Mouse (Mus musculus) midbrain, postnatal 0 days (tissue): ENCODE data around the gene Tmem176a. TPM values are rescaled to one million over a fixed set of nuclear protein-coding genes. Genes with fewer than 3 reads are reported as not detected.

Experiments used
- ATAC-seq: fragments of 200-750 bp; cut with Nextera tagmentation; 2 replicates; pipeline ENCODE4 v1.8.0; 2017; ENCODE audit warnings: moderate number of reproducible peaks, mild to moderate bottlenecking, moderate TSS enrichment, moderate library complexity; ENCODE audit not compliant: low FRiP score
- DNase-seq: peaks from one replicate; pipeline ENCODE4 v3.0.0-alpha.2; 2015; ENCODE audit warnings: low spot score
- H3K27ac ChIP-seq: fragments of 300-500 bp; sonication (generic); 2 replicates; pipeline ENCODE4 v1.5.1; 2014; ENCODE audit warnings: low read depth, mild to moderate bottlenecking, low read length, mixed read lengths
- H3K27me3 ChIP-seq: fragments of 300-500 bp; sonication (generic); 2 replicates; pipeline ENCODE4 v1.6.1; 2014; ENCODE audit warnings: low read length, control low read depth, mixed read lengths; ENCODE audit not compliant: insufficient read depth
- H3K36me3 ChIP-seq: fragments of 300-500 bp; sonication (generic); 2 replicates; pipeline ENCODE4 v1.6.1; 2014; ENCODE audit warnings: low read length, control low read depth, mixed read lengths; ENCODE audit not compliant: insufficient read depth
- H3K4me1 ChIP-seq: fragments of 300-500 bp; sonication (generic); 2 replicates; pipeline ENCODE4 v1.6.1; 2014; ENCODE audit warnings: mild to moderate bottlenecking, control low read depth, antibody characterized with exemption, low read length, mixed read lengths; ENCODE audit not compliant: insufficient read depth
- H3K4me2 ChIP-seq: fragments of 300-500 bp; sonication (generic); 2 replicates; pipeline ENCODE4 v1.6.1; 2014; ENCODE audit warnings: low read depth, mild to moderate bottlenecking, low read length, mixed read lengths; ENCODE audit not compliant: poor library complexity, severe bottlenecking
- H3K4me3 ChIP-seq: fragments of 300-500 bp; sonication (generic); 2 replicates; pipeline ENCODE4 v1.5.1; 2014; ENCODE audit warnings: low read depth, mild to moderate bottlenecking, low read length, moderate library complexity
- H3K9ac ChIP-seq: fragments of 300-500 bp; sonication (generic); replicated peaks from 2 replicates; pipeline ENCODE4 v1.6.1; 2014; ENCODE audit warnings: mild to moderate bottlenecking, low read length, moderate library complexity, mixed read lengths; ENCODE audit not compliant: poor library complexity, severe bottlenecking
- H3K9me3 ChIP-seq: fragments of 300-500 bp; sonication (generic); 2 replicates; pipeline ENCODE4 v1.6.1; 2016; ENCODE audit warnings: low read length, control low read depth
- CTCF ChIP-seq: IDR thresholded peaks from 2 replicates; pipeline ENCODE4 v1.5.1; 2016; ENCODE audit warnings: antibody characterized with exemption, mild to moderate bottlenecking
- WGBS: fragments of 180-500 bp; shearing (Covaris S2); extraction: QIAGEN DNeasy Blood & Tissue Kit; methylation state at CpG from one replicate; pipeline ENCODE4 v1.1.7; 2014; 5-methylcytosine and 5-hydroxymethylcytosine counted together
- polyA plus RNA-seq: library from polyadenylated mRNA; unstranded; fragments of >200 nt; fragmentation: Nextera tagmentation; extraction: Ambion mirVana; gene quantifications from 2 replicates; pipeline ENCODE4 v1.2.1, GENCODE M21; 2015
- total RNA-seq: library from RNA; depleted of rRNA; stranded (reverse); fragments of >200 nt; gene quantifications from 2 replicates; pipeline ENCODE4 v1.2.3, GENCODE M21; 2014; rRNA removed

The Tmem176a gene
- total and polyA plus RNA-seq, 2 experiments from 2014 or later: 15.1 to 27.0 TPM

DNA sequence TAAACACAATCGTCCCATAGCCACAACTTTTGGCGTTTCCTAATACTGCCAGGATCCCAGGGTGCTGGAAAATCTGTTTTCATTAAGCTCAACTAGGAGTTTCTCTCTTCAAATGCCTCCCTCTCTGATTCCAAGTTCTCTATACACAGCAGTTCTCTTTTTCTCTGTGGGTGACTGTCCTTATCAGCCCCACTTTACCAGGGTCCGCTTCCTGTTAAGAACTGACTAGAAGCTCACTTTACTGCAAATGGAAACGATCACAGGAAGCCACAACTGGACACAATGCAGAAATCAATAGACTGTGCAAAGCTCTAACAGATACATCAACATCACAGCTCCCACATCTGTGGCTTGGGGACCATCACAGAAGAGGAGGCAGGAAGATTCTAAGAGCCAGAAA, 53.5 kb downstream of the Tmem176a start:
- DNase-seq: no peak
- no peaks in the 10 kb centered on the region for H3K36me3 ChIP-seq
- TF ChIP-seq CTCF: no peak
- no peaks in the 10 kb centered on the region for H3K27me3 ChIP-seq
- H3K4me1 ChIP-seq: no peaks in the 10 kb centered on the region
- H3K9ac ChIP-seq: no peak overlapping the region
- no peak overlapping the region for H3K4me3 ChIP-seq
- H3K4me2 ChIP-seq: no peak overlapping the region
- no peak for ATAC-seq
- H3K27ac ChIP-seq: no peak overlapping the region
- H3K9me3 ChIP-seq: no peaks in the 10 kb centered on the region
- WGBS: 61% methylated on average over 4 of the region's 4 CpGs

DNA sequence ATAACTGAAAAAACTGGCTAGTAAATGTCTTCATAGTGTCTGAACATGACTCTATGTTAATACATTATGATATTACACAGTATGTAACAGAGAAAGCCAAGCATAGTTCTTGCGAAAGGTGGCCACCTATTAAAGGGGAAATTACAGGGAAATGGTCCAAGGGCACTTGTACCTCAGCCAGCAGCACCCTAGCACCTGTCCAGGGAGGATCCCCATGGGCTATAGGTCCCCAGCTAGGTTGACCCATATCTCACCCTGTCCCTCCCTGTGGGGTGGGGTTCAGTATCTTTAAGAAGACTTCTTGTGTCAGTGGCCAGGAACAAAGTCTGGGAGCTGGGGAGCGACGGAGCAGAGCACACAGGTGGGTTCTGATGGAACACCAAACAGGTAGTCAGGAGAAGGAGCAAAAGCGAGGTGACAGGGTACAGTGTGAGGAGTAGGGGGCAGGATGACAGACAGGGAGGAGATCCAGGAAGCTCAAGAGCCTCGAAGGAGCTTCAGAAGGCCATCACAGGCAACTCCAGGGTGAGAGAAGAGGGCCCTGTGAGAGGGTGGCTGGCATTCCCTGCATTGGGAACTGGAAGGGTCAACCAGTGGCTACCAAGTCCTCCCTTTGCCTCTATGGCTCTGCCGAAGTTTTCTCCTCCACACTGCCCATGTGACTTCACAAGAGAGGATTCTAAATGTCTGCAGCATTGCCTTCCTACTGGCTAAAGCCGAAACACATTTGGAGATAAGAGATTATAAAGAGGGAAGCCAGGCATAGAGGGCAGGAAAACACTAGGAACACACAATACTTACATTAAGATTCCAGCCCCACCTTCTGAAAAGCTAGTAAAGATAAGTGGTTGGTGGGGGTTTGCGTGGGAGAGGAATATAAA, 54.5 kb downstream of the Tmem176a start:
- ATAC-seq (no peak), DNase-seq (no peak)
- Histone ChIP-seq H3K27ac (no peak overlapping the region), H3K4me2 (no peak overlapping the region), H3K36me3 (no peaks in the 10 kb centered on the region), H3K4me1 (no peaks in the 10 kb centered on the region), H3K9ac (no peak overlapping the region), H3K4me3 (no peak overlapping the region), H3K27me3 (no peaks in the 10 kb centered on the region), H3K9me3 (no peaks in the 10 kb centered on the region)
- WGBS: 94% methylated on average over 8 of the region's 8 CpGs
- TF ChIP-seq CTCF: no peak

DNA sequence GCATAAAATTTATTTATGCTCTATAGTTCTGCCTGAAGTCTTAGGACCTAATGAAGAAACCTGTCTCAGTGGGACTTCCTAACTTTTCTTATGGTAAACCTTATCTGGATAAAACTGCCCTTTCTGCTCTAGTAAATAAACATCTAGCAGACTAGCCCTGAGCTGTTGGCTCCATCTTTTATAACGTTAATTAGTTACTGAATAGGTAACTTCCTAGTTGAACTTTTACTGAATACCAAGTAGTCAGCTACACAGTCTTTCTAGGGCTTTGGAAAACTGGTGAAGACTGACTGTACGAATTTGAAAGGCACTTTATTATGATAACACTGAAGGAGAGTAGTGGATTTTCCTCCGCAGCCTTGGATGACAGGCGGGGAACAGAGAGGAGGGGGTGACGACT, 55.2 kb downstream of the Tmem176a start:
- no peak overlapping the region for H3K4me2 ChIP-seq
- TF ChIP-seq CTCF: no peak
- H3K27ac ChIP-seq: no peak overlapping the region
- no peaks in the 10 kb centered on the region for H3K9me3 ChIP-seq
- no peaks in the 10 kb centered on the region for H3K4me1 ChIP-seq
- 81% methylated on average over 5 of the region's 5 CpGs for WGBS
- DNase-seq (no peak), ATAC-seq (no peak)
- H3K4me3 ChIP-seq: no peak overlapping the region
- no peaks in the 10 kb centered on the region for H3K36me3 ChIP-seq
- H3K9ac ChIP-seq: no peak overlapping the region
- no peaks in the 10 kb centered on the region for H3K27me3 ChIP-seq

Other genes starting within 250 kb of the Tmem176a start
- gene Repin1, start 247.0 kb upstream of the Tmem176a start, total RNA-seq: 76.5 and 91.5 TPM in 2 replicates
- gene Repin1, start 247.0 kb upstream of the Tmem176a start, polyA plus RNA-seq: 41.2 and 42.8 TPM in 2 replicates
- not detected in 2 replicates for gene Gm44965, start 247.0 kb upstream of the Tmem176a start, total RNA-seq
- 0.75 and 1.7 TPM in 2 replicates for gene Gm44965, start 247.0 kb upstream of the Tmem176a start, polyA plus RNA-seq
- gene Zfp775, start 238.9 kb upstream of the Tmem176a start, total RNA-seq: 8.6 and 9.5 TPM in 2 replicates
- 8.6 and 9.5 TPM in 2 replicates for gene Zfp775, start 238.9 kb upstream of the Tmem176a start, polyA plus RNA-seq
- 51.7 and 57.1 TPM in 2 replicates for gene AI854703, start 214.2 kb upstream of the Tmem176a start, total RNA-seq
- 28.5 and 30.2 TPM in 2 replicates for gene AI854703, start 214.2 kb upstream of the Tmem176a start, polyA plus RNA-seq
- gene Gimap8, start 193.7 kb upstream of the Tmem176a start, total RNA-seq: 0.60 and 0.76 TPM in 2 replicates
- 0.45 and 0.53 TPM in 2 replicates for gene Gimap8, start 193.7 kb upstream of the Tmem176a start, polyA plus RNA-seq
- gene Gimap9, start 164.8 kb upstream of the Tmem176a start, total RNA-seq: 0.55 and 0.71 TPM in 2 replicates
- gene Gimap9, start 164.8 kb upstream of the Tmem176a start, polyA plus RNA-seq: 1.1 TPM in 2 replicates
- gene Gimap4, start 156.4 kb upstream of the Tmem176a start, total RNA-seq: 0.66 and 0.77 TPM in 2 replicates
- 0.25 and 0.48 TPM in 2 replicates for gene Gimap4, start 156.4 kb upstream of the Tmem176a start, polyA plus RNA-seq
- 3.0 and 6.1 TPM in 2 replicates for gene Gimap6, start 132.7 kb upstream of the Tmem176a start, total RNA-seq
- gene Gimap6, start 132.7 kb upstream of the Tmem176a start, polyA plus RNA-seq: 5.4 and 5.7 TPM in 2 replicates
- gene Gm28053, start 122.3 kb upstream of the Tmem176a start, total RNA-seq: not detected in 2 replicates
- not detected in 2 replicates for gene Gm28053, start 122.3 kb upstream of the Tmem176a start, polyA plus RNA-seq
- not detected in 2 replicates for gene Gimap7, start 122.3 kb upstream of the Tmem176a start, total RNA-seq
- not detected in 2 replicates for gene Gimap7, start 122.3 kb upstream of the Tmem176a start, polyA plus RNA-seq
- gene Gimap1, start 101.9 kb upstream of the Tmem176a start, total RNA-seq: 1.6 and 2.1 TPM in 2 replicates
- gene Gimap1, start 101.9 kb upstream of the Tmem176a start, polyA plus RNA-seq: 2.9 and 4.0 TPM in 2 replicates
- gene Gimap5, start 94.7 kb upstream of the Tmem176a start, total RNA-seq: 0.33 and 0.38 TPM in 2 replicates
- gene Gimap5, start 94.7 kb upstream of the Tmem176a start, polyA plus RNA-seq: 1.3 and 1.4 TPM in 2 replicates
- gene Gimap3, start 70.1 kb upstream of the Tmem176a start, total RNA-seq: not detected in 2 replicates
- not detected in 2 replicates for gene Gimap3, start 70.1 kb upstream of the Tmem176a start, polyA plus RNA-seq
- 65.5 and 70.7 TPM in 2 replicates for gene Tmem176b, start 577 bp downstream of the Tmem176a start, total RNA-seq
- gene Tmem176b, start 577 bp downstream of the Tmem176a start, polyA plus RNA-seq: 107 and 112 TPM in 2 replicates
- not detected in 2 replicates for gene Aoc1, start 32.0 kb downstream of the Tmem176a start, total RNA-seq
- gene Aoc1, start 32.0 kb downstream of the Tmem176a start, polyA plus RNA-seq: 0.14 and 0.23 TPM in 2 replicates
- not detected in 2 replicates for gene 1600015I10Rik, start 89.0 kb downstream of the Tmem176a start, total RNA-seq
- gene 1600015I10Rik, start 89.0 kb downstream of the Tmem176a start, polyA plus RNA-seq: not detected in 2 replicates
- not detected in 2 replicates for gene Doxl2, start 134.0 kb downstream of the Tmem176a start, total RNA-seq
- not detected in 2 replicates for gene Doxl2, start 134.0 kb downstream of the Tmem176a start, polyA plus RNA-seq
- not detected in 2 replicates for gene Svs1, start 145.9 kb downstream of the Tmem176a start, total RNA-seq
- not detected in 2 replicates for gene Svs1, start 145.9 kb downstream of the Tmem176a start, polyA plus RNA-seq
- 0.38 and 1.5 TPM in 2 replicates for gene Gpnmb, start 195.6 kb downstream of the Tmem176a start, total RNA-seq
- 0.40 and 0.77 TPM in 2 replicates for gene Gpnmb, start 195.6 kb downstream of the Tmem176a start, polyA plus RNA-seq
- 32.0 and 47.7 TPM in 2 replicates for gene Malsu1, start 232.9 kb downstream of the Tmem176a start, total RNA-seq
- gene Malsu1, start 232.9 kb downstream of the Tmem176a start, polyA plus RNA-seq: 90.6 and 92.3 TPM in 2 replicates